Mouse (Mus musculus) small intestine, adult 2 months (tissue): ENCODE measurements around the gene Ror1. TPM values are rescaled to one million over a fixed set of nuclear protein-coding genes. Genes with fewer than 3 reads are reported as not detected.

Experiments
- H3K27ac ChIP-seq: fragments of 200-500 bp; 2 replicates; pipeline ENCODE4 v1.5.1; 2012; ENCODE audit warnings: low read depth, low read length, control low read depth, inconsistent platforms; ENCODE audit not compliant: insufficient read depth
- H3K27me3 ChIP-seq: fragments of 200-500 bp; 2 replicates; pipeline ENCODE4 v1.6.1; 2012; ENCODE audit warnings: mild to moderate bottlenecking, moderate library complexity, low read length, inconsistent platforms; ENCODE audit not compliant: control insufficient read depth, insufficient read depth
- H3K36me3 ChIP-seq: fragments of 200-500 bp; 2 replicates; pipeline ENCODE4 v1.6.1; 2012; ENCODE audit warnings: mild to moderate bottlenecking, low read length, control low read depth, inconsistent platforms; ENCODE audit not compliant: control insufficient read depth, insufficient read depth
- H3K4me1 ChIP-seq: fragments of 200-500 bp; 2 replicates; pipeline ENCODE4 v1.6.1; 2012; ENCODE audit warnings: low read length, inconsistent platforms, mixed read lengths; ENCODE audit not compliant: control insufficient read depth, insufficient read depth, insufficient read length
- H3K4me3 ChIP-seq: fragments of 200-500 bp; 2 replicates; pipeline ENCODE4 v1.5.1; 2012; ENCODE audit warnings: low read depth, mild to moderate bottlenecking, control low read depth, inconsistent platforms, low read length, moderate library complexity
- CTCF ChIP-seq: fragments of 200-500 bp; IDR thresholded peaks from 2 replicates; pipeline ENCODE4 v1.5.1; 2012; ENCODE audit warnings: low read depth, mild to moderate bottlenecking, control low read depth, inconsistent platforms, low read length, moderate library complexity, mixed read lengths; ENCODE audit not compliant: insufficient replicate concordance, insufficient read length; ENCODE audit errors: extremely low read depth
- POLR2A ChIP-seq: fragments of 200-500 bp; IDR thresholded peaks from 2 replicates; pipeline ENCODE4 v1.6.1; 2012; ENCODE audit warnings: low read depth, mild to moderate bottlenecking, control low read depth, inconsistent platforms, low read length, moderate library complexity
- WGBS: fragments of 180-500 bp; shearing (Covaris S2); methylation state at CpG from one replicate; pipeline ENCODE4 v1.1.7; 2018; 5-methylcytosine and 5-hydroxymethylcytosine counted together
- polyA plus RNA-seq: library from polyadenylated mRNA; depleted of rRNA; stranded (reverse); fragments of >200 nt; gene quantifications from 2 replicates; pipeline ENCODE4 v1.2.3, GENCODE M21; 2012

Gene Ror1
- polyA plus RNA-seq, 1 experiment, result 0.43 TPM

DNA sequence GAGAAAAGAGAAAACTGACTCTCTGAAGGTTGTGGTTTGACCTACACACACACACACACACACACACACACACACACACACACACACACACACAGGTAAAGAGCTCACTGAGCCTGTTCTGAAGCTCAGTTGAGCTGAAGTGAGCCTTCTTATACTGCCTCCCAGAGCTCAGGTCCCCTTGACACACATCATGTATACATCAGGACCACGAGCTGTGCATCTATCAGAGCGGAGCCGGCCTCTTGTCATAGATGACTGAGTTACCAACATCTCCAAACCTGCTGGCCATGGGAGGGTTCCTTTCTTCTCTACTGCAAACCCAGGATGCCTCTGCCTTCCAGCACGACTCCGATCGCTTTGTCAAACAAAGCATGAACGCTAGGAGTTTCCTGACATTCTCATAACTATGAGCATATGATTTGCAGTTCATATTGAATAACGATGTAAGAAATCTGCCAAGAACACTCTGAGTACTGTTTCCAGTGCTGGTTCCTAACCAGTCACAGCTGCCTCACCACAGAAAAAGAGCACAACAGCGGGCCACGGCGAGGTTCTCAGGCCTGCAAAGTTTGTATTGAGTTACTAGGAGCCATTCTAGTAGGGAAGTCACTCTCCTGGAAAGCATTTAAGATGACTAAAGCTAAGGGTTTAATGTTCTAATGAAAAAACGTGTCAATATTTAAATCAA lies 297.9 kb downstream of the Ror1 start:
- TF ChIP-seq CTCF (no peak), POLR2A (no peak)
- Histone ChIP-seq H3K4me1 (no peaks in the 10 kb centered on the region), H3K4me3 (no peak overlapping the region), H3K27ac (no peak overlapping the region), H3K27me3 (no peaks in the 10 kb centered on the region), H3K36me3 (no peaks in the 10 kb centered on the region)
- 76% methylated on average over 12 of the region's 12 CpGs for WGBS

DNA sequence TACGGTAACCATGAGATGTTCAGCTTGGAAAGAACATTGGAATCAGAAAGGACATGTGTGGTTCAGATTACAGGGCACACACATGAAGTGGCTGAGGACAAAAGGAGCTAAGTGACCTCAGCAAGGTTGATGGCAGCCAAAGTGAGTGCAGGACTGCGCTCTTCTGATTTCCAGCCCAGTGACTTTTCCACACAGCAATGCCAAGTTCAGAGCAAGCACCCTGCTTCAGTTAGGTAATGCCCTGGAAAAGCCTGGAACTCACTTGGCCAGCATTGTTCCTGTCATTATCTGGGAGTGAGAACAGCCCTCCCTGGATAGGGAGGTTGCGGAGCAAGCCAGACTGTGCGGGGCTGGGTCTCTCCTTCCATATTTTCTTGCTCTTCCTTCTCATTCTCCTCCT lies 299.8 kb downstream of the Ror1 start:
- H3K27ac ChIP-seq, result no peak overlapping the region
- TF ChIP-seq CTCF (no peak), POLR2A (no peak)
- WGBS, result 89% methylated on average over 4 of the region's 4 CpGs

DNA sequence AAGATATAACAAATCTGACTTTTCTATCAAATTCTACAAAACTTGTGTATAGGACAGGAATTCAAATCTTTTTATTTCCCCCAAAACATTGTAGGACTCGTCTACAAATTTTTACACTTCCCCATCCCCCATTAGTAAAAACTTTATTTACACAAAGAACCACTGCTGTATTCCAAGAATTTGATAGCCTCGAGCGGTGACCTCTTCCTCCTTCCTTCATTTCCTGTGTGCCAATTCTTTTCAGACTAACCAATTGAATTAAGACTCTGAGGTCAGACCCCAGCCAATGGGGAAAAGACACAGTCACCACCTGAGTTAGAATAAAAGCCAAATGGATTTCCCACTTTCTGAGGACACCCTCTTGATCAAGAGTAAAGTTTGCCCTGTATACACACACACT lies 302.5 kb downstream of the Ror1 start:
- Histone ChIP-seq H3K27me3 (no peaks in the 10 kb centered on the region), H3K36me3 (no peaks in the 10 kb centered on the region), H3K4me1 (no peaks in the 10 kb centered on the region), H3K27ac (no peak overlapping the region), H3K4me3 (no peak overlapping the region)
- WGBS, result 28% methylated on average over 3 of the region's 3 CpGs
- no peak for TF ChIP-seq CTCF
- no peak for TF ChIP-seq POLR2A

More for the DNA sequence above, 299.8 kb downstream of the Ror1 start:
- Histone ChIP-seq H3K27me3 (no peaks in the 10 kb centered on the region), H3K4me3 (no peak overlapping the region), H3K36me3 (no peaks in the 10 kb centered on the region), H3K4me1 (no peaks in the 10 kb centered on the region)

DNA sequence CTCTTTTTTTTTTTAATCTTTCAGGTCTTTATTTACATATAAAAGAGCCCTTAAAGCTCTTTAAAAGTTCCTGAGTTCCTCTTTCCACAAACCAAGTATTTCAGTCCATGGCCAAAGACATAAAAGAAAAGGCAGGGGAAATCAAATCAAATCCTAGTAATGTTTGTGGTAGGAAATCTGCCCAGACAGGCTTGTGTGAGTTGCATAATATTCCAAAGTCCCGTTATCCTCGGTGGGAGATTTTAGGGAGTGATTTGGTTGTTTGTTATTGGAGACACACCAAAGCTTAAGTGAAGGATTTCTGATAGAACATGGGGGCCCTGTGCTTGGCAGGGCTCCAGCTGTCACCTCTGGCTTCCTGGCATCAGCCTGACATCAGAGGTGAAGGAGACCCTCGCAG lies 305.5 kb downstream of the Ror1 start:
- 33% methylated on average over 3 of the region's 3 CpGs for WGBS
- TF ChIP-seq CTCF, result no peak
- no peak for TF ChIP-seq POLR2A
- Histone ChIP-seq H3K27me3 (no peaks in the 10 kb centered on the region), H3K4me1 (no peaks in the 10 kb centered on the region), H3K27ac (no peak overlapping the region), H3K4me3 (no peak overlapping the region), H3K36me3 (no peaks in the 10 kb centered on the region)

DNA sequence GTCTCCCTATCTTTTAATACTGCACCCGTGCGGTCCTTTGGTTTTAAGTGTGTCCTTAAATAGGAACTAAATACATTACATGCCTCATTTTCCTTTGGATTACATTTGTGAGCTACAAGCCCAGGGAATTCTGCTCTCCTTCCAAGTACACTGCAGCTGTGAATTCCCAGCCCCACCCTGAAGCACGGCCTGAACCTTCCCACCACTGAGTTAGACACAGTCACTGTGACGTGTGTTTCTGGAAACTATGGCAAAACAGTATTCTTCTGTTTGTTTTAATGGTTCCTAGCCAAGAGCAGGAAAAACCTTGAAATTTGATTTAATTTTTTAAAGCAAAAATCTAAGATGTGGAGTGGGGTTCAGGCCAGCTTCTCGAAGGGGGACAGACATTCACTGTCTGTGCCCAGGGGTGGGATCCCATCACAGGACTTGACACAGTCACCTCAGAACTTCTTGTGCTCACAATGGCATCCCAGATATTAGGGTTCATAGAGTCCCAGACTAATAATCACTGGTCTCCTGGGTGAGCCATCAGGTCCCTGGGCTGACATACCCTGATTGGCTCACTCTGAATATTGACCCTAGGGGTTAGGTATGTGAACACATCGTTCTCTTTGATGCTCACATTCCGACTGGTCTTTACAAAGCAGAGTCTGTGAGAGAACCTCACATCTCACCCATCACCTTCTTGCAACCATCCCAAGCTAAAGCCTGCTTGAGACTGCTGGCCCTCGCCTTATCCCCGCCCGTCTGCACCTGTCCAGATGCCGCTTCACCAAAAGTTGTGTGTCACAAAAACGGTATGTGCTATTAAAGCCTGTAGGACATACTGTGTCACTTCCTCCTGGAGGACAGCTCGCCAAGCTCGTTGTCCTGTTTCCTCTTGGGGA lies 306.2 kb downstream of the Ror1 start:
- WGBS, result 65% methylated on average over 14 of the region's 14 CpGs
- Histone ChIP-seq H3K4me3 (no peak overlapping the region), H3K27ac (no peak overlapping the region), H3K36me3 (no peaks in the 10 kb centered on the region), H3K4me1 (no peaks in the 10 kb centered on the region), H3K27me3 (no peaks in the 10 kb centered on the region)
- TF ChIP-seq CTCF (no peak), POLR2A (no peak)

DNA sequence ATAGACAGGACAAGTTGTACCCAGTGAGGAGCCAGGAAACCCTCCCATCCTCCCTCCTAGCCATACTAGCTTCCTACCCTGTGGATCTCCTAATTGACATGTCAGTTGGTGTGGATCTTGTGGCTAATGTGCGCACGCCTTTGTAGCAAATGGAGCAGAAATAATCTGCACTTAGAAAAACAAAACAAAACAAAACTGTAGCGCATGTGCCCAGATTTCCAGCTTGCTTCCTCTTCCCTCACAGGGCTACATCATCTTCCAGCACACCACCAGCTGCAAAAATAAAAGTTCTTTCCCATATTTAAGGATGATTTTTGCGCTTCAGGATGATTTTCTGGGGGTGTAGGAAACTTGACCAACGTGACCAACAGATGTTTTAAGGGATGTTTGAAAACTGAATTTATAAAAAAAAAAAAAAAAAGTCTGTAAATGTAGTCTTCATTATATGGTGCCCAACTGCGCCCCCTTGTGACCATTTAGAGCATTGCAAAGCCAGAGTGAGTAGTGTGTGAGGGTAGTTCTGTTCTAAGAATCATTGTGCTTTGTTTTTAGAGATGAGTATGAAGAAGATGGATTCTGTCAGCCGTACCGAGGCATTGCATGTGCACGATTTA lies 311.8 kb downstream of the Ror1 start:
- Histone ChIP-seq H3K4me1 (no peaks in the 10 kb centered on the region), H3K27me3 (no peaks in the 10 kb centered on the region), H3K36me3 (no peaks in the 10 kb centered on the region), H3K4me3 (no peak overlapping the region), H3K27ac (no peak overlapping the region)
- TF ChIP-seq CTCF (no peak), POLR2A (no peak)
- 34% methylated on average over 9 of the region's 9 CpGs for WGBS

DNA sequence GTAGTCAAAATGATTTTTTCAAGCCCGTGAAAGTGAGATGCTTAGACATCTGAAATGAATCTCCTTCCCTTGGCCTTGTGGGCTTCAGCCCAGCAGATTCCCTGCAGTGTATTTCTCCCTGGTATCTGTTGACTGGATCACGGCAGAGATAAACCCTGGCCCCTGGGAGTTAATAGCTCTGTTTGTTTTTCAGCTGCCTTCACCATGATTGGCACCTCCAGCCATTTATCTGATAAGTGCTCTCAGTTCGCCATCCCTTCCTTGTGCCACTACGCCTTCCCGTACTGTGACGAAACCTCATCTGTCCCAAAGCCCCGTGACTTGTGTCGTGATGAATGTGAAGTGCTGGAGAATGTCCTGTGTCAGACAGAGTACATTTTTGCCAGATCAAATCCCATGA lies 313.9 kb downstream of the Ror1 start:
- 51% methylated on average over 8 of the region's 8 CpGs for WGBS
- H3K36me3 ChIP-seq, result no peaks in the 10 kb centered on the region
- no peaks in the 10 kb centered on the region for H3K4me1 ChIP-seq
- H3K27me3 ChIP-seq, result no peaks in the 10 kb centered on the region
- no peak overlapping the region for H3K4me3 ChIP-seq
- TF ChIP-seq CTCF (no peak), POLR2A (no peak)
- H3K27ac ChIP-seq, result no peak overlapping the region
